Comparison of ENCODE assay signal across 9 mouse cellular contexts in the genomic region with DNA sequence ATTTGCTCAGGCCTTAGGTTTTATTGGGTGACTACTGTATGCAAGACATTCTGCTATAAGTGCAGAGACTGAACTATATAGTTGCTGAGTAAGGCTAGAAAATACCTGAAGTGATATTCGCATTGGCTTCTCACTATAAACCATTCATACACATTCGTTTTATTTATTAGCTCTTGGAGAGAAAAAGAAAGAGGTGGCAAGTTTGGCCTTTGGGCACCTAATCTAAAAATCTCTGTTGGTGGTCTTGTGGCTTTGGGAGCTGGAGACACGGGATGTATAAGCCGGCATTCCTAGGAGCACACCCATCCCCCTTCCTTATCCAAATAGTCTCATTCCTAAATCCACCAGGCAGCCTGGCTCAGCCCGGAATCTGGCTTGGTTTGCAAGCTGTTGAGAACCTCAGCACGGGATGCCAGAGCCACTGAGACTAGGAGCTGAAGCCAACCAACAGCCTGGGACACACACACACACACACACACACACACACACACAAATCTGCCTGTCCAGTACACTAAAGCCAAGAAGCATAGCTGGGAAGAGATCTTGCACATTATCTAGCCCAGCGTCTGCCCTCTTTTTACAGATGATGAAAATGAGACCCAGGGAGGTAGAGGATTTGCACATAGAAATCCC. TPM values are rescaled to one million over a fixed set of nuclear protein-coding genes. Genes with fewer than 3 reads are reported as not detected.
DNase-seq lines count a peak whose midpoint lies in the region; ATAC-seq and TF ChIP-seq lines count a peak whose summit lies in the region.
"Had no signal": no experiment of that assay in that cellular context is flagged by ENCODE, and none has a peak within 500 bp of the region (broad histone marks: within the 10 kb centered on the region; RNA-seq: fewer than 3 reads in every experiment).

No protein-coding gene starts in this region.

- H3K4me2 ChIP-seq in heart, embryonic 14.5 days (ENCODE audit: low read length), result peak overlapping the region; percentile 80
- peak overlapping the region; percentile 75 for H3K4me2 ChIP-seq in liver, postnatal 0 days (ENCODE audit: low read depth, low read length)

- no peak for ATAC-seq in heart, embryonic 14.5 days (ENCODE audit: insufficient number of reproducible peaks, insufficient read depth, low FRiP score, low read depth)
- ATAC-seq in liver, postnatal 0 days, result no peak

- H3K27ac ChIP-seq in forebrain, embryonic 10.5 days, result peak overlapping the region; percentile 93
- peak overlapping the region; percentile 49 to 95; a peak in 3 of 4 replicates for H3K27ac ChIP-seq in heart, embryonic 14.5 days (replicated peaks in 1 of 2; ENCODE audit: control insufficient read depth in 1 of 2, insufficient read depth in 1 of 2, low read depth in 2 of 2, low read length in 2 of 2)
- peak overlapping the region; percentile 91 for H3K27ac ChIP-seq in layer of hippocampus, adult 2 months
- H3K27ac ChIP-seq in liver, postnatal 0 days (ENCODE audit: low read depth), result no peak overlapping the region

- WGBS in forebrain, embryonic 10.5 days, result 10% methylated on average over 7 of the region's 7 CpGs
- WGBS in heart, embryonic 14.5 days, result 14% methylated on average over 7 of the region's 7 CpGs
- WGBS in liver, postnatal 0 days (ENCODE audit: insufficient replicate concordance), result 38% methylated on average over 7 of the region's 7 CpGs

- TF ChIP-seq CTCF in layer of hippocampus, adult 2 months (conservative IDR thresholded peaks at IDR 0.05), result no peak
- TF ChIP-seq CTCF in liver, postnatal 0 days (IDR thresholded peaks at IDR 0.05; ENCODE audit: low read depth), result no peak

- H3K9ac ChIP-seq in heart, embryonic 14.5 days (ENCODE audit: low read length), result peak overlapping the region; percentile 94
- no peak overlapping the region; the same call in 1 of the 2 replicates for H3K9ac ChIP-seq in liver, postnatal 0 days (replicated peaks)

- TF ChIP-seq EP300 in liver, postnatal 0 days (IDR thresholded peaks at IDR 0.05; ENCODE audit: low read depth), result no peak

- H3K36me3 ChIP-seq in forebrain, embryonic 10.5 days (replicated peaks), result peaks cover 27% of the 10 kb centered on the region
- no peaks in the 10 kb centered on the region for H3K36me3 ChIP-seq in heart, embryonic 14.5 days (ENCODE audit: control insufficient read depth, insufficient read depth, low read length)
- no peaks in the 10 kb centered on the region for H3K36me3 ChIP-seq in liver, postnatal 0 days (replicated peaks; ENCODE audit: insufficient read depth, low read length)

- H3K9me3 ChIP-seq in forebrain, embryonic 10.5 days, result no peaks in the 10 kb centered on the region
- H3K9me3 ChIP-seq in heart, embryonic 14.5 days (ENCODE audit: control insufficient read depth, low read length), result no peaks in the 10 kb centered on the region
- no peaks in the 10 kb centered on the region for H3K9me3 ChIP-seq in liver, postnatal 0 days (ENCODE audit: low read length)

- DNase-seq in urinary bladder, postnatal 14 days (ENCODE audit: low spot score), result peak; percentile 52
- DNase-seq in urinary bladder, adult 18-20 months (ENCODE audit: low spot score in 2 of 2), result no peak
- DNase-seq in forebrain, embryonic 10.5 days (ENCODE audit: extremely low spot score, low spot score), result peak; percentile 56
- peak; percentile 33 to 38 for DNase-seq in layer of hippocampus, adult 2 months (ENCODE audit: low spot score in 2 of 2)
- no peak for DNase-seq in liver, postnatal 0 days
- peak; percentile 64 for DNase-seq in retina, embryonic 14.5 days (ENCODE audit: low spot score)
- no peak for DNase-seq in thymus, postnatal 36 days

- peaks cover 12% of the 10 kb centered on the region; the same call in 1 of the 2 replicates for H3K27me3 ChIP-seq in forebrain, embryonic 10.5 days (ENCODE audit: poor library complexity, severe bottlenecking)
- H3K27me3 ChIP-seq in heart, embryonic 14.5 days (ENCODE audit: control insufficient read depth, insufficient read depth, low read length), result peaks cover 8% of the 10 kb centered on the region
- H3K27me3 ChIP-seq in liver, postnatal 0 days (ENCODE audit: insufficient read depth, low read length), result 0 out of 2 replicates have a peak, but pooled peaks cover 4% of the 10 kb centered on the region

- H3K4me3 ChIP-seq in forebrain, embryonic 10.5 days, result peak overlapping the region; percentile 71
- peak overlapping the region; percentile 43 to 71 for H3K4me3 ChIP-seq in heart, embryonic 14.5 days (ENCODE audit: control insufficient read depth in 1 of 2, insufficient read depth in 1 of 2, low read depth in 1 of 2, low read length in 2 of 2)
- H3K4me3 ChIP-seq in layer of hippocampus, adult 2 months, result peak overlapping the region; percentile 88
- H3K4me3 ChIP-seq in liver, postnatal 0 days (ENCODE audit: low read depth, low read length), result peak overlapping the region; percentile 71

- peaks cover 64% of the 10 kb centered on the region for H3K4me1 ChIP-seq in forebrain, embryonic 10.5 days
- peaks cover 16 to 51% of the 10 kb centered on the region in 2 experiments for H3K4me1 ChIP-seq in heart, embryonic 14.5 days (ENCODE audit: control insufficient read depth in 2 of 2, insufficient read depth in 2 of 2, low read length in 2 of 2)
- peaks cover 15% of the 10 kb centered on the region; the same call in 1 of the 2 replicates for H3K4me1 ChIP-seq in liver, postnatal 0 days (ENCODE audit: insufficient read depth)

RNA-seq across cellular contexts. Expression of a gene that starts 3.0 kb away (rescaled TPM):
- polyA plus RNA-seq in forebrain, embryonic 10.5 days (2016; fragmentation: Nextera tagmentation; extraction: Ambion mirVana), result 92.6 and 97.4 TPM in 2 replicates
- 28.9 and 31.3 TPM in 2 replicates for polyA plus RNA-seq in heart, embryonic 14.5 days (2014; fragmentation: Nextera tagmentation; extraction: Ambion mirVana)
- 10 to 100 TPM; 13.2 to 14.1 TPM for total RNA-seq in layer of hippocampus, adult 2 months (2021)
- polyA plus RNA-seq in liver, postnatal 0 days (2015; fragmentation: Nextera tagmentation; extraction: Ambion mirVana), result 12.1 and 13.6 TPM in 2 replicates
- total RNA-seq: MEL had no signal

Comparison
In these comparisons a context has a peak if more than half of its experiments do, and no peak if none do; other contexts are left out.
1. DNase-seq: peak in urinary bladder, postnatal 14 days (single experiment), forebrain, embryonic 10.5 days (single experiment), layer of hippocampus, adult 2 months (2 of 2) and retina, embryonic 14.5 days (single experiment); none in urinary bladder, adult 18-20 months (0 of 2), liver, postnatal 0 days (single experiment) and thymus, postnatal 36 days (0 of 2).
2. Peak in every context shown above with its lines, with median percentiles within 50 percentile points of each other: H3K4me3 ChIP-seq.